Mouse (Mus musculus): ENCODE data around the gene Isl2. TPM values are rescaled to one million over a fixed set of nuclear protein-coding genes. Genes with fewer than 3 reads are reported as not detected.

Gene Isl2
- total RNA-seq (2021) = not detected in 2 replicates
- long read RNA-seq = 0 reads

- DNase-seq = no peak
These were observed at the start of gene Isl2 for GRCm38 (mm10) chr9:55538377-55538776. TSS of gene Isl2 (plus strand) at chr9:55538672.

GRCm38 (mm10) chr9:55507922-55508321, 30.6 kb upstream of the Isl2 start:
- no peak for DNase-seq

GRCm38 (mm10) chr9:55508701-55509100, 29.8 kb upstream of the Isl2 start:
- no peak for DNase-seq

GRCm38 (mm10) chr9:55509731-55510130, 28.7 kb upstream of the Isl2 start:
- no peak for DNase-seq

- peak; percentile 30 for DNase-seq
These were observed 27.7 kb upstream of the Isl2 start for GRCm38 (mm10) chr9:55510651-55511235.

GRCm38 (mm10) chr9:55511521-55511993, 26.9 kb upstream of the Isl2 start:
- peak; percentile 64 for DNase-seq

GRCm38 (mm10) chr9:55512027-55512543, 26.4 kb upstream of the Isl2 start, which contains the start of gene Etfa:
TSS of gene Etfa (minus strand) at chr9:55512243.
- DNase-seq = peak; percentile 94

- no peak for DNase-seq
These were observed 12.8 kb upstream of the Isl2 start for GRCm38 (mm10) chr9:55525716-55526115.

- peak; percentile 50 for DNase-seq
These were observed 2.6 kb upstream of the Isl2 start for GRCm38 (mm10) chr9:55535907-55536306.

GRCm38 (mm10) chr9:55539006-55539405, 534 bp downstream of the Isl2 start:
- DNase-seq = no peak

- no peak for DNase-seq
These were observed 1.4 kb downstream of the Isl2 start for GRCm38 (mm10) chr9:55539661-55540390.

- DNase-seq = no peak
These were observed 1.9 kb downstream of the Isl2 start for GRCm38 (mm10) chr9:55540391-55540770.

- DNase-seq = no peak
These were observed 2.4 kb downstream of the Isl2 start for GRCm38 (mm10) chr9:55540888-55541287.

GRCm38 (mm10) chr9:55541681-55542365, 3.4 kb downstream of the Isl2 start:
- DNase-seq = no peak

- DNase-seq = no peak
These were observed 4.2 kb downstream of the Isl2 start for GRCm38 (mm10) chr9:55542366-55543325.

GRCm38 (mm10) chr9:55543336-55543702, 4.8 kb downstream of the Isl2 start:
- no peak for DNase-seq

- DNase-seq = no peak
These were observed 5.4 kb downstream of the Isl2 start for GRCm38 (mm10) chr9:55543703-55544401.

GRCm38 (mm10) chr9:55544861-55545555, 6.5 kb downstream of the Isl2 start:
- no peak for DNase-seq

GRCm38 (mm10) chr9:55545556-55546175, 7.2 kb downstream of the Isl2 start:
- DNase-seq = no peak
